Mouse (Mus musculus): ENCODE data around the gene Rab15. TPM values are rescaled to one million over a fixed set of nuclear protein-coding genes. Genes with fewer than 3 reads are reported as not detected.

The Rab15 gene
- polyA plus RNA-seq, 1 experiment = 108 TPM

DNA sequence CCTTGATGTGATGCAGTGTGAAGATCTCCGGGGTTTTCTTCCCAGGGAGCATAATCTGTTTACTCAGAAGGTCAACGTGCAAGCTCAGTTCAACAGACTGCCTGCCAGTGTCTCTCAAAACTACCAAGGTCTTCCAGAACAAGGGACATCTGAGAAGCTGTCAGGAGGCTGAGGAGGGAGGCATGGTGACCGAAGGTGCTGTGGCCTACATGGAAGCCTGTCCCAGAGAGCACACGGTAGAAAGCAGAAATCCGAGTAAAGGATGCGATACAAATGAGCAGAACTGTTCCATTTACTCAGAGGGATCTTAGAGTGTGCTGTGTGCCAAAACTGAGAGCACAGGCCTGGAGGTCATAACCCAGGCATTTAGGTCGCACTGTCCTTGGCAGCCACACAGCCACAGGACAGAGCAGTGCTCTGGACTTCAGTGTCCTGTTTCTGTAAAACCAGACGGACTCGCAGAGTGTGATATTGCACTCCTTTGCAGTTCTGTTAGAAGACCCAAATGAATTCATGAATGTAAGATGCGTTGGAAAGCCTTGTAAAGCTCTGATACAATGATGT is 38.6 kb downstream of the Rab15 start:
- TF ChIP-seq CTCF (IDR thresholded peaks at IDR 0.05; ENCODE audit: borderline replicate concordance, insufficient read depth, low read depth, low read length) (no peak), POLR2A (IDR thresholded peaks at IDR 0.05; ENCODE audit: borderline replicate concordance, insufficient read depth, low read length) (no peak)
- Histone ChIP-seq H3K27me3 (ENCODE audit: control insufficient read depth, insufficient read depth, low read length) (no peaks in the 10 kb centered on the region), H3K4me1 (ENCODE audit: control insufficient read depth, insufficient read depth, low read length) (no peaks in the 10 kb centered on the region; the same call in 1 of the 2 replicates), H3K4me3 (replicated peaks; ENCODE audit: insufficient read depth, low read depth, low read length) (no peak overlapping the region), H3K27ac (ENCODE audit: insufficient read depth, low read length) (no peak overlapping the region)
- WGBS = 65% methylated on average over 10 of the region's 10 CpGs
- DNase-seq = no peak

DNA sequence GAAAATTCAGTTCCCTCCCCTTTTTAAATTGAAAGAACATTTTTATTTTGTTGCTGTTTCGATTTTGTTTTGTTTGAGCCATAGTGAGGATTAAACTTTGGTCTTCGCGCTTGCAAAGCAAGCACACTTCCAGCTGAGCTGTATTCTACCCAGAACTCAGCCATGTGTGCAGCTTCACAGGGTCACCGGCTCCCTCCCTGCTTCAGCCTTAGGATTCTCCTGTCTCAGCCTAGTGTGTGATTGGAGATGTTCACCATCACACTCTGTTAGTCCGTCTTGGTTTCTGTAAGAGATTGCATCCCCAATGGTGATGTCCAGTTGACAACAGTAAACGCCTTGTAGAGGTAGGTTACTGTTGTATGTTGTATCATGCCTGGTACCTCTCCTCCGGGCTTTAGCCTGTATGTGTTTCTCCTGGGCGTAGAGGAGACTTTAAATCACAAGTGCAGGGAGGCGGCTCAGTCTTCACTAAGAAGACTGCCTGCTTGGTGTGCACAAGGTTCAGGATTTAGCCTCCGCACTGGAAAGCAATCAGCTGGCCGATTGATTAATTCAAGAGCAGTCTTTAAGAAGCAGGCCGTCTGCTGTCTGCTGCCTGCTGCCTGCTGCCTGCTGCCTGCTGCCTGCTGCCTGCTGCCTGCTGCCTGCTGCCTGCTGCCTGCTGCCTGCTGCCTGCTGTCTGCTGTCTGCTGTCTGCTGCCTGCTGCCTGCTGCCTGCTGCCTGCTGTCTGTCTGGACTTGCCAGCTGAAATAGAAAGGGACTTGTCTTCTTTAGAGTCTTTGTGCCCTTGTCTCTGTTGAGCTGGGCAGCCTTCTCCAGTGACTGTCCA is 41.9 kb downstream of the Rab15 start:
- Histone ChIP-seq H3K27ac (ENCODE audit: insufficient read depth, low read length) (no peak overlapping the region), H3K4me3 (replicated peaks; ENCODE audit: insufficient read depth, low read depth, low read length) (no peak overlapping the region), H3K27me3 (ENCODE audit: control insufficient read depth, insufficient read depth, low read length) (no peaks in the 10 kb centered on the region), H3K4me1 (ENCODE audit: control insufficient read depth, insufficient read depth, low read length) (no peaks in the 10 kb centered on the region; the same call in 1 of the 2 replicates)
- TF ChIP-seq CTCF (IDR thresholded peaks at IDR 0.05; ENCODE audit: borderline replicate concordance, insufficient read depth, low read depth, low read length) = no peak
- TF ChIP-seq POLR2A (IDR thresholded peaks at IDR 0.05; ENCODE audit: borderline replicate concordance, insufficient read depth, low read length) = no peak
- DNase-seq = no peak
- 60% methylated on average over 12 of the region's 12 CpGs for WGBS

DNA sequence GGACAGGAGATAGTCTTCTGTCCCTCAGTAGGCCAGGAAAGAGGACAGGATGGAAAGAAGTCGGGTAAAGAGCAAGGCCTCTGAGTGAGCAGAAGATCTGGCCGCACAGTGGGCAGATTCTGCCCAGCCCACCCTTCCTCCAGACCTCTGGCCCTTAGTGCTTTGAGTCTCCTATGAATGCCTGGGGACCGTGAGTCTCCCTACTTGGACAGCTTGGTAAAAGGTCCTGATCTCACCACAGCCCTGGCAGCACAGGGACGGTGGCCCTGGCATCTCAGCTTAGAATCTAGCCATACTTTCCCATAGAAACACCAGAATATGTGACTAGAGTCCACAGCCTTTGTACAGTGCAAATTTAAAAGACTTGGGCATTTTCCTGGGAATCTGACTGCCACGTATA is 42.8 kb downstream of the Rab15 start:
- TF ChIP-seq POLR2A (IDR thresholded peaks at IDR 0.05; ENCODE audit: borderline replicate concordance, insufficient read depth, low read length) = no peak
- TF ChIP-seq CTCF (IDR thresholded peaks at IDR 0.05; ENCODE audit: borderline replicate concordance, insufficient read depth, low read depth, low read length) = no peak
- Histone ChIP-seq H3K4me3 (replicated peaks; ENCODE audit: insufficient read depth, low read depth, low read length) (no peak overlapping the region), H3K27ac (ENCODE audit: insufficient read depth, low read length) (no peak overlapping the region), H3K27me3 (ENCODE audit: control insufficient read depth, insufficient read depth, low read length) (no peaks in the 10 kb centered on the region), H3K4me1 (ENCODE audit: control insufficient read depth, insufficient read depth, low read length) (no peaks in the 10 kb centered on the region; the same call in 1 of the 2 replicates)
- no peak for DNase-seq
- WGBS = 88% methylated on average over 5 of the region's 5 CpGs

DNA sequence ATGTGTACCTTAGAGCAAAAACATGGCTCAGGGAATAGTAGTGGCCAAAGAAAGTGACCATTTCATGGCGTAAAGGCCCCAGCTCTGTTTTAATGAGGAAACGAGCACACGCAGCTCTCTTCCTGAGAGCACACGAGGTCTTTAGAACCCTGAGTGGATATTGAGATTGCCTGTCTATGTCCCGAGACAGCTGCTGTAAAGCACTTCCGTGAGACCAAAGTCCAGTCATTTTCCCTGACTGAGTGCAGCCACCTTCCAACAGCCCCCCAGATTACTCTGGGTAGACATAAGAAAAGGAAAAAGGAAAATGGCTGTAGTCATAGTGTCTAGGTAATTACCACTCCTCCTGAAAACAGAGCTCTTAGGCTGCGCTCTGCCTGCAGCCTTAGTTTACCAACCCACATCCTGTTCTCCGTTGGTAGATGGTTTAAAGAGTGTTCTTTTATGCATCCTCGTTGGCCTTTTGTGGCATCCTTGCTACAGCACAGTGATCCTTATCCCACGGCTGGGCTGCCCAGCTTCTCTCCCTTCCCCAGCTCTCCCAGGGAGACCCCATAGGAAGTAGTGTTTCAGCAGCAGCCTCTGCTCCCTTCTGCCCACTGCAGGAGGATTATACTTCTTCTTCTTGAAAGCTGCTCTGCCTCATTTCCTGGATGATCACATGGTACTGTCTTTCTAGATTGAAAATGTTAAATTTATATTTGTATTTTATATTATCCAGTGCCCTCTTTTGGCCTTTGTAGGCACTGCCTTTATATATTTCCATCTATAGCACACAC is 44.2 kb downstream of the Rab15 start:
- 91% methylated on average over 10 of the region's 10 CpGs for WGBS
- H3K4me3 ChIP-seq (replicated peaks; ENCODE audit: insufficient read depth, low read depth, low read length) = no peak overlapping the region
- no peaks in the 10 kb centered on the region for H3K27me3 ChIP-seq (ENCODE audit: control insufficient read depth, insufficient read depth, low read length)
- H3K4me1 ChIP-seq (ENCODE audit: control insufficient read depth, insufficient read depth, low read length) = no peaks in the 10 kb centered on the region; the same call in 1 of the 2 replicates
- no peak for DNase-seq
- TF ChIP-seq CTCF (IDR thresholded peaks at IDR 0.05; ENCODE audit: borderline replicate concordance, insufficient read depth, low read depth, low read length) (no peak), POLR2A (IDR thresholded peaks at IDR 0.05; ENCODE audit: borderline replicate concordance, insufficient read depth, low read length) (no peak)
- H3K27ac ChIP-seq (ENCODE audit: insufficient read depth, low read length) = no peak overlapping the region

DNA sequence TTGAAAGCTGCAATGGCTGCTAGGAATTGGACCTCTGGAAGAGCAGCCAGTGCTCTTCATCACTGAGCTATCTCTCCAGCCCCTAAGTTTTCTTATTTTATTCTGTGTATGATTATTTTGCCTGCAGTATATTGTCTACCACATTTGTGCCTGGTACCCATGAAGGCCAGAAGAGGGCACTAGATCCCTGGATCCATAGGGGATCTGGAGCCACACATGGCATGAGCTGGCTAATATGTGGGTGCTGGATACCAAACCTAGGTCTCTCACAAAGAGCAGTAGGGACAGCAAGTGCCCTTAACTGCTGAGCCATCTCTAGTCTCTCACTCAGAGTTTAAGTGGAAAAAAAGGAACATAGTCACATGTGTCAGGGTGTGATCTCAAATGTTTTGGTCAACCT is 44.9 kb downstream of the Rab15 start:
- no peaks in the 10 kb centered on the region for H3K27me3 ChIP-seq (ENCODE audit: control insufficient read depth, insufficient read depth, low read length)
- H3K4me3 ChIP-seq (replicated peaks; ENCODE audit: insufficient read depth, low read depth, low read length) = no peak overlapping the region
- H3K4me1 ChIP-seq (ENCODE audit: control insufficient read depth, insufficient read depth, low read length) = no peaks in the 10 kb centered on the region; the same call in 1 of the 2 replicates
- TF ChIP-seq POLR2A (IDR thresholded peaks at IDR 0.05; ENCODE audit: borderline replicate concordance, insufficient read depth, low read length) (no peak), CTCF (IDR thresholded peaks at IDR 0.05; ENCODE audit: borderline replicate concordance, insufficient read depth, low read depth, low read length) (no peak)
- no peak overlapping the region for H3K27ac ChIP-seq (ENCODE audit: insufficient read depth, low read length)
- DNase-seq = no peak

DNA sequence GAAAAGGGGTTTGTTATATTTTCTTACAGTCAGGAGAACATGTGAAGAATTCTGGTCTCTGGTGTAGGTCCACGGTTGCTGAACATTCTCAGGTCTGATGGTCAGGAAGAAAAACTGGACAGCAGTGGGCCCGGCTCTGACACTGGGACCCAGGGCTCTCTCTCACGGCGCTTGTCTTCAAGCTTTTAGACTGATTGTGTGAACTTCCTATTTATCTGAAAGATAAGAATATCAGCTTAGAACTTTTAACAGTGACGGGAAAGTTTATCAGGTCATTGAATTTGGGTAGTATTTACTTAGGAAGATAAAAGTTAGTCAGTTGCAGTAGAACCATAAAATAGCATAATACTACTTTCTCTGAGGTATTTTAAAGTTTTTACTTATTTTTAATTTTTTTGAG is 45.8 kb downstream of the Rab15 start:
- H3K27me3 ChIP-seq (ENCODE audit: control insufficient read depth, insufficient read depth, low read length) = no peaks in the 10 kb centered on the region
- DNase-seq = no peak
- WGBS = 97% methylated on average over 5 of the region's 5 CpGs
- H3K4me1 ChIP-seq (ENCODE audit: control insufficient read depth, insufficient read depth, low read length) = no peaks in the 10 kb centered on the region; the same call in 1 of the 2 replicates
- H3K4me3 ChIP-seq (replicated peaks; ENCODE audit: insufficient read depth, low read depth, low read length) = no peak overlapping the region
- H3K27ac ChIP-seq (ENCODE audit: insufficient read depth, low read length) = no peak overlapping the region
- TF ChIP-seq CTCF (IDR thresholded peaks at IDR 0.05; ENCODE audit: borderline replicate concordance, insufficient read depth, low read depth, low read length) = no peak
- TF ChIP-seq POLR2A (IDR thresholded peaks at IDR 0.05; ENCODE audit: borderline replicate concordance, insufficient read depth, low read length) = no peak

DNA sequence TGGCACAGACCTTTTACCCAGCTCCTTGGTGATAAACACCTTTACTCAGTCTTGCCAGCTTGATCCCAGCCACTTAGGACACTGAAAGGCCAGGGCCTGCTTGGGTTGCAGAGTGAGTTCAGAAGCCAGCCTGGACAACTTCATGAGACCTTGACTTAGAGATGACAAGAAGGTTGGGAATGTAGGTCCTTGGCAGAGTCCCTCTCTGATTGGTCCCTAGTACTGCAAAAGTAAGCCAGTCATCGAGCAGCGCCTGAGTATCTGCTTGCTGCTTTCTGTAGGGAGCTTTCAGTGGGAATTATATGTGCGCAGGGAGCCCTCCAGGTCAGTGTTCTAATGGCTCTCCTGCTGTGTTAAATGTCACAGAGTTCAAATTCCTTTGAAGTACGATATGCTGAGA is 47.6 kb downstream of the Rab15 start:
- WGBS = 70% methylated on average over 4 of the region's 4 CpGs
- no peak overlapping the region for H3K27ac ChIP-seq (ENCODE audit: insufficient read depth, low read length)
- H3K4me1 ChIP-seq (ENCODE audit: control insufficient read depth, insufficient read depth, low read length) = no peaks in the 10 kb centered on the region
- no peak for TF ChIP-seq CTCF (IDR thresholded peaks at IDR 0.05; ENCODE audit: borderline replicate concordance, insufficient read depth, low read depth, low read length)
- no peak for TF ChIP-seq POLR2A (IDR thresholded peaks at IDR 0.05; ENCODE audit: borderline replicate concordance, insufficient read depth, low read length)
- no peak overlapping the region for H3K4me3 ChIP-seq (replicated peaks; ENCODE audit: insufficient read depth, low read depth, low read length)
- DNase-seq = no peak
- H3K27me3 ChIP-seq (ENCODE audit: control insufficient read depth, insufficient read depth, low read length) = no peaks in the 10 kb centered on the region
